Mouse (Mus musculus) hindbrain, embryonic 13.5 days (tissue): ENCODE measurements around the gene Pard3. TPM values are rescaled to one million over a fixed set of nuclear protein-coding genes. Genes with fewer than 3 reads are reported as not detected.
A peak's percentile ranks its signal among the peaks of the same experiment; 100 is the strongest.

Experiments used
- ATAC-seq: fragments of 200-750 bp; cut with Nextera tagmentation; 2 replicates; pipeline ENCODE4 v1.8.0; 2017; ENCODE audit warnings: moderate TSS enrichment; ENCODE audit not compliant: low FRiP score
- H3K27ac ChIP-seq: fragments of 300-500 bp; sonication (generic); 2 replicates; pipeline ENCODE4 v1.5.1; 2015; ENCODE audit warnings: inconsistent platforms, mild to moderate bottlenecking, moderate library complexity
- H3K27me3 ChIP-seq: fragments of 300-500 bp; sonication (generic); 2 replicates; pipeline ENCODE4 v1.6.1; 2015; ENCODE audit warnings: mild to moderate bottlenecking, inconsistent platforms
- H3K36me3 ChIP-seq: fragments of 300-500 bp; sonication (generic); 2 replicates; pipeline ENCODE4 v1.6.1; 2015; ENCODE audit warnings: mild to moderate bottlenecking, inconsistent platforms
- H3K4me1 ChIP-seq: fragments of 300-500 bp; sonication (generic); replicated peaks from 2 replicates; pipeline ENCODE4 v1.6.1; 2015; ENCODE audit warnings: inconsistent platforms
- H3K4me2 ChIP-seq: fragments of 300-500 bp; sonication (generic); 2 replicates; pipeline ENCODE4 v1.6.1; 2015; ENCODE audit warnings: inconsistent platforms, mild to moderate bottlenecking, moderate library complexity
- H3K4me3 ChIP-seq: fragments of 300-500 bp; sonication (generic); 2 replicates; pipeline ENCODE4 v1.5.1; 2015; ENCODE audit warnings: mild to moderate bottlenecking, inconsistent platforms
- H3K9ac ChIP-seq: fragments of 300-500 bp; sonication (generic); 2 replicates; pipeline ENCODE4 v1.6.1; 2015; ENCODE audit warnings: mild to moderate bottlenecking, inconsistent platforms
- H3K9me3 ChIP-seq: fragments of 300-500 bp; sonication (generic); 2 replicates; pipeline ENCODE4 v1.6.1; 2016; ENCODE audit warnings: inconsistent platforms
- WGBS: fragments of 180-500 bp; shearing (Covaris S2); methylation state at CpG from one replicate; pipeline ENCODE4 v1.1.7; 2015; 5-methylcytosine and 5-hydroxymethylcytosine counted together
- polyA plus RNA-seq: library from polyadenylated mRNA; unstranded; fragments of >200 nt; fragmentation: Nextera tagmentation; extraction: Ambion mirVana; gene quantifications from 2 replicates; pipeline ENCODE4 v1.2.1, GENCODE M21; 2015

Pard3 gene
- polyA plus RNA-seq, 1 experiment from 2014 or later, result 22.5 TPM

DNA sequence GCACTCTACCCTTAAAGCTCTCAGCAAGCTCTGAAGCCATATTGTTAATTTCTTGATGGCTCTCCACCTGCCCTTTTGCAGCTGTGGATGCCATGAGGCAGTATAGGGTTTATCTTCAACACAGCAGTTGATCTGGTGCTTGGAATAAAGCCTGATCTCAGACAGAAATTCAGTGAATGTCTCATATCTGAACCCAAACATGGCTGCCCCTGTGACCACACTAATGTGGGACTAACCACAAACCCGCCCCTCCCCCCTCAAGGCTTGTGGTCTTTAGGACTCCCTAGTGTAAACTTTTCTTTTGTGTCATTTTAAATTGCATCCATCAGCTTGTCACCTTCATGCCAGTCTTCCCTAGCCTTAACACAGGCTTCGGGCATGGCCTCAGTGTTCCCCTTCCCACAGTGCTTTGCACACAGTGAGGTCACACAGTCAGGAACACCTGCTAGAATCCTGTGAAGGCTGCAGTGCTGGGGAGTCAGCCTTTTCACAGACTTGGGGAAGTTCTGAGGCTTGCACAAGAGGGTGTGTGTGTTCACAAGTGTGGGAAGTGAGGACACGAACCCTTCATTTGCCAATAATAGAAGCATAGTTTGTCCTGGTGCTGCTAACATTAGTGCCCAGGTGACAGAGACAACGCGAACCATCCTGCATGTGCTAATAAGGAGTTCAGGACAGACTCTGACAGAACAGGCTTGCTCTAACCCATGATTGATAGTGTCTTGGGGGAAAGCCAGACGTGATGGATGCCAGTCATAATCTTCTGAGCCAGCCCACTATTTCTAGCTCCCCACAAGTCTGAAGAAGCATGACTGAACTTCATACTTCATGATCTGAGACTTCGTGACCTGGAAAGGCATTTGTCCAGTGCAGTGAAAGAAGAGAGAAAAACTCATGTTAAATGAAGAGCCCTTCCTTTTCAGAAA is 451.4 kb downstream of the Pard3 start:
- no peak overlapping the region for H3K4me2 ChIP-seq
- WGBS, result 77% methylated on average over 7 of the region's 7 CpGs
- no peaks in the 10 kb centered on the region for H3K27me3 ChIP-seq
- H3K4me1 ChIP-seq, result peaks cover 18% of the 10 kb centered on the region; the same call in 1 of the 2 replicates
- H3K9ac ChIP-seq, result no peak overlapping the region
- H3K36me3 ChIP-seq, result no peaks in the 10 kb centered on the region
- ATAC-seq, result no peak
- no peak overlapping the region for H3K27ac ChIP-seq
- no peak overlapping the region for H3K4me3 ChIP-seq
- no peaks in the 10 kb centered on the region for H3K9me3 ChIP-seq

DNA sequence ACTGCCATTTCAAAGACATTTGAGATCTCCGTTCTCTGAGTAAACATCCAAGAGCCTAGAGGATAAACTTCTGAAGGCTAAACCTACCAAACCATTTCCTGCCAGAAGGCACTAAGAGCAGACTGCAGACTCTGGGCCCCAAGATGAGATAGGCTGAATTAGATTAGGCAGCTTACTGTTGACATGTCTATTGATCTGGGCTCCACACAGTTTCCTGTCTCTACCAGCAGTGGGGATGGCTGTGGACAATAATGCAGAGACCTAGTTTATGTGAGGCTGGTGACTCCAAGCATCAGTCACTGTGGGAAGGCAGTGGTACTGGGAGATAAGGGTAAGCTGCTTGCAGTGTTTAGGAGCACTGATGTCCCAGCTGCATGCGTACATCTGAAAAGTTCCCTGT is 452.4 kb downstream of the Pard3 start:
- 84% methylated on average over 2 of the region's 2 CpGs for WGBS

DNA sequence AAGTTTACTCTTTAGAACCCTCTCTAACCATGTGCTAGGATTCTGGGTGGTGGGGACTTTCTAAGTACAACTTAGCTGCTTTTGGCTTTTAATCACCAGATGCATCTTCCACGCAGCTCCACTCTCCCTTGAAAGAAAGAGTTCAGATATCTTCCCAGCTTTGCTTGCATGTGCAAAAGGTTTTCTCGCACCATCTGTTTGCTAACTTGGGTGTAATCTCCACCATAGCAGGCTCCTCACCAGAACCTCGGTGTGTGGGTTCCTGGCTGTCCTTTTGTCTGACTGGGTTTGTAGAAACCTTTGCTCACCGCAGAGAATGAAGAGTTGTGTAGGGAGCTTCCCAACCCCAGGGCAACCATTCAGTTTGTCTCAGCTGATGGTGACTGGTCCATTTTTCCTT is 462.0 kb downstream of the Pard3 start:
- 86% methylated on average over 4 of the region's 4 CpGs for WGBS
- Histone ChIP-seq H3K4me3 (no peak overlapping the region), H3K9ac (no peak overlapping the region), H3K4me1 (no peaks in the 10 kb centered on the region), H3K27me3 (no peaks in the 10 kb centered on the region), H3K4me2 (no peak overlapping the region), H3K9me3 (no peaks in the 10 kb centered on the region), H3K36me3 (no peaks in the 10 kb centered on the region), H3K27ac (no peak overlapping the region)
- no peak for ATAC-seq

More for the DNA sequence above, 452.4 kb downstream of the Pard3 start:
- Histone ChIP-seq H3K27ac (no peak overlapping the region), H3K9ac (no peak overlapping the region), H3K36me3 (no peaks in the 10 kb centered on the region), H3K9me3 (no peaks in the 10 kb centered on the region), H3K4me1 (peaks cover 18% of the 10 kb centered on the region; the same call in 1 of the 2 replicates), H3K4me3 (no peak overlapping the region), H3K27me3 (no peaks in the 10 kb centered on the region), H3K4me2 (no peak overlapping the region)
- ATAC-seq, result no peak

DNA sequence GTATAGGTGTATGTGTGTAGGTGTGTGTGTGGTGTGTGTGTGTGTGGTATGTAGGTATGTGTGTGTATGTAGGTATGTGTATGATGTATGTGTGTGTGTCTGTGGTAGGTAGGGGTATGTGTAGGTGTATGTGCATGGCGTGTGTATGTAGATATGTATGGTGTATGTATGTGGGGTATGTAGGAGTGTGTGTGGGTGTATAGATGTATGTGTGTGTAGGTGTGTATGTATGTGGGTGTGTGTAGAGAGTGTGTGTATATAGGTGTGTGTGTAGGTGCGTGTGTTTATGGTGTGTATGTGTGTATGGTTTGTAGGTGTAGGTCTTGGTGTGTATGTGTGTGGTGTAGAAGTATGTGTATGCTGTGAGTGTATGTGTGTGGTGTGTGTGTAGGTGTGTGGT is 464.6 kb downstream of the Pard3 start:
- Histone ChIP-seq H3K4me2 (no peak overlapping the region), H3K4me3 (no peak overlapping the region), H3K9ac (no peak overlapping the region), H3K9me3 (no peaks in the 10 kb centered on the region), H3K36me3 (no peaks in the 10 kb centered on the region), H3K4me1 (no peaks in the 10 kb centered on the region), H3K27me3 (no peaks in the 10 kb centered on the region), H3K27ac (no peak overlapping the region)
- 95% methylated on average over 2 of the region's 2 CpGs for WGBS
- ATAC-seq, result no peak

DNA sequence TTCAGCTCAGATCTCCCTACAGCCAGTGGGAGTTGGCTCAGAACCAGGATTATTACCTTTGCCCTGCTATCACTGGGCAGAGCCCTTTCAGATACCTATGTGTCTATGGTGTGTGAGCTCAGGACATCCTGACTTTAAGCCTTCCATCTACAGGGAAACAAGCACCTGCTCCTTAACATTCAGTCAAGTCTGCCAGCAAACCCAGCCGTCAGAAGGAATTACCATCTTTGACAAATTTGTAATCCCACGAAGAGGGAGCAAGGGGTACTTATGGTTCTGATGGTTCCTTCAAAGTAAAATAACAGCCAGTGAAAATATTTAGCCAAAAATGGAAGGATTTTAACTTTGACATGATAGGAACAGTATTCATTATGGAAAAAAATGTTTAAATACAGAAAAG is 466.1 kb downstream of the Pard3 start:
- H3K36me3 ChIP-seq, result no peaks in the 10 kb centered on the region
- H3K9me3 ChIP-seq, result no peaks in the 10 kb centered on the region
- H3K27ac ChIP-seq, result no peak overlapping the region
- peaks cover 5% of the 10 kb centered on the region for H3K4me1 ChIP-seq
- H3K4me3 ChIP-seq, result no peak overlapping the region
- H3K4me2 ChIP-seq, result no peak overlapping the region
- H3K9ac ChIP-seq, result no peak overlapping the region
- ATAC-seq, result no peak
- no peaks in the 10 kb centered on the region for H3K27me3 ChIP-seq
- WGBS, result 94% methylated on average over 2 of the region's 2 CpGs

DNA sequence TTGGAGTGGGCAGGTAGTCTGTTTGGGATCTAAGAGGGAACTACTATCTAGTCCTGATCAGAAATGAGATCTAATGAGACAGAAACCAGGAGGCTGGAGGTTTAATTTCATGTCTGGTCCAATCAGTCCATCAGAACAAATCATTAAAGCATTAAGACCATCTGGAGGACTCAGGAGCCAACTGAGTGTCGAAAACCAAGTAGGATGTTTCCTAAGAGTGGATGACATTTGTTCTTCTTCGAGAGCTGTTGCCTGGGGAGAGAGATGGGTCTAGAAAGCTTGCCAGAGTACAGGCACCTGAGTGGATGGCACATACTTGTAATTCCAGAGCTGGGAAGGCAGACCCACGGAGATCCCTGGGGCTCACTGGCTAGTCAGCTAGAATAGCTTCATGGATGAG is 468.2 kb downstream of the Pard3 start:
- Histone ChIP-seq H3K4me3 (no peak overlapping the region), H3K27me3 (no peaks in the 10 kb centered on the region), H3K9ac (no peak overlapping the region), H3K4me1 (peaks cover 14% of the 10 kb centered on the region), H3K36me3 (no peaks in the 10 kb centered on the region), H3K27ac (no peak overlapping the region), H3K4me2 (no peak overlapping the region), H3K9me3 (no peaks in the 10 kb centered on the region)
- 82% methylated on average over 3 of the region's 3 CpGs for WGBS
- no peak for ATAC-seq

DNA sequence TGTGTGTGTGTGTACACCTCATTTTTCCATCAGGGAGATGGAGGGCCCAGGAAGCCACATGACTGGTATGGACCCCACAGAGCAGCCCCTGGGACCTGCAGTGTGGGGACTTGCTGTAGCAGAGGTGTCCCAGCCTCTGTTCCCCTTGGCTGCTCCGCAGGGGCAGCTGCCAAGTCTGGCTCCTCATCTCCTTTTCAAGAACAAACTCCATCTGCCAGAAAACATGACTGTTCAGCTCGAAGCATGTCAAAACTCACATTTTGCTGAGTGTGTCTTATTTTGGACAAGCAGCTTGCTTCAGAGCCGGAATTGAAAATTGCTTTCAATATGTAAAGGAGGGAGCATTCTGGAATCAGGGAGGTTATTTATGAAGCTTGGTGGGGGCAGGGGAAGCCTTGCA is 471.1 kb downstream of the Pard3 start:
- ATAC-seq, result no peak
- H3K4me2 ChIP-seq, result no peak overlapping the region

DNA sequence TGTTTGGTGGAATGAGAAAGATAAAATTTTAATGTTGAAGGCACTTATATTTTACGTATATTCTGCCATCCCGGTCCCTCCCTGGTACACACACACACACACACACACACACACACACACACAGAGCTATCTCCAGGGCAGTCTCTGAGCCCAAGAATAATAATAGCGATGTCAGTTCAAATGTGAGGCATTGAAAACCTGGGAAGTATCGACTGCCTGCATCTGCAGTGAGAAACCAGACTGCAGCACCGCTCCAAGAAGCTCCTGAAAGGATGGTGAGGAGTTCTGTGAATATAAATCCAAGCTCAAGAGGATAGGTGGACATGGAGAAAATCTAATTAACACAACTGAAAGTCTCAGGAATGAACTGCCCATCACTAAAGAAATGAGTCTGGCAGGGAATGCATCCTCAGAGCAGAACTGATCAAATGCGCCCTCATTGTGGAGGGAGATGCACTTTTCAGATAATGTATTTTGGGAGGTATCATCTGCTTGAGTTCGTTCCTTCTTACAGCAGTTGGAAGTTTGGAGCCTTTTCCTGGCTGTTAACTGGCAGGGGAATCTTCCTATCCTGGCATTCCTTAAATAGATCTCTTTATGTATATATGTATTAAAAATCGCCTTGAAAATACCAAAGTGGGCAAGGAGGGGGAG is 471.6 kb downstream of the Pard3 start:
- H3K36me3 ChIP-seq, result no peaks in the 10 kb centered on the region
- no peak overlapping the region for H3K4me3 ChIP-seq
- H3K4me2 ChIP-seq, result no peak overlapping the region
- H3K27ac ChIP-seq, result peak overlapping the region; percentile 70
- ATAC-seq, result no peak
- 69% methylated on average over 8 of the region's 8 CpGs for WGBS
- H3K9ac ChIP-seq, result no peak overlapping the region
- H3K4me1 ChIP-seq, result peaks cover 14% of the 10 kb centered on the region
- no peaks in the 10 kb centered on the region for H3K27me3 ChIP-seq
- no peaks in the 10 kb centered on the region for H3K9me3 ChIP-seq

More for the DNA sequence above, 471.1 kb downstream of the Pard3 start:
- H3K9ac ChIP-seq, result peak overlapping the region; percentile 43; the same call in 1 of the 2 replicates
- peaks cover 14% of the 10 kb centered on the region for H3K4me1 ChIP-seq
- no peak overlapping the region for H3K4me3 ChIP-seq
- 59% methylated on average over 3 of the region's 3 CpGs for WGBS
- H3K36me3 ChIP-seq, result no peaks in the 10 kb centered on the region
- H3K27me3 ChIP-seq, result no peaks in the 10 kb centered on the region
- H3K27ac ChIP-seq, result peak overlapping the region; percentile 70
- H3K9me3 ChIP-seq, result no peaks in the 10 kb centered on the region

DNA sequence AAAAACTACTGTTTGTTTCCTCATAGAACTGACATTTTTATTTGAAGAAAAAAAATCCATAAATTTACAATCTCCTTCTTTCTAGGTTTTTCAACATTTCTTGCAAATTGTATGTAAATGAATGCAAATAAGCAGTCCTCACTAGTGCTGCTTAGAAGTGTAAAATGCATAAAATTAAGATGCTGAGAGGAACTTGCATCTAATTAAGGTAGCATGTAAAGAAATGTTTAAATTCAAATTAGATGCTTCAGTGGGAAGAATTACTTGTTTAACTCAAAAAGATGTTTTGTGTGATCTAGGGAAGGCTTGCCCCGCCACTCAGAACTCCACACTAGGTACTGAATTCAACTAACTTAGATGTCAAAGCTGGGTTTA is 472.1 kb downstream of the Pard3 start:
- no peak for ATAC-seq
- Histone ChIP-seq H3K9me3 (no peaks in the 10 kb centered on the region), H3K9ac (no peak overlapping the region), H3K4me1 (peaks cover 14% of the 10 kb centered on the region), H3K4me3 (no peak overlapping the region), H3K27me3 (no peaks in the 10 kb centered on the region), H3K36me3 (no peaks in the 10 kb centered on the region), H3K4me2 (no peak overlapping the region), H3K27ac (no peak overlapping the region)
- WGBS, result 52% methylated on average over 1 of the region's 1 CpGs

DNA sequence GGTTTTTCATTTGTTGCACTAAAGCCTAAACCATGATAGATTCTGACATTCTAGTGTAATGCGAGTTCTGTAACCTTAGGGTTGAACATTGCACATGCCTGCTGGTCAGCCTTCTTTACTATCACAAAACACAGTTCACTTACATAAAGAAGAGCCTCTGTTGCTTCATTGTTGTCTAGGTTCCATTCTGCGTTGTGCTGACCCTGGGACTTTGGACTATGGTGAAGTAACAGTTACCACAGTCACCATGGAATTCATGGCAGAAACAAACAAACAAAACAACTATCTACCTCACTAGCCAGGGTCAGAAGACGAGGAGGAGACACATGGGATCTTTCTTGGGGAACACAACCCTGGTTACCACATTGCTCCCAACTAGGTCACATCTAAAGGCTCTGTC is 476.1 kb downstream of the Pard3 start:
- H3K27me3 ChIP-seq, result no peaks in the 10 kb centered on the region
- H3K4me2 ChIP-seq, result no peak overlapping the region
- H3K9ac ChIP-seq, result no peak overlapping the region
- no peaks in the 10 kb centered on the region for H3K9me3 ChIP-seq
- H3K4me3 ChIP-seq, result no peak overlapping the region
- no peaks in the 10 kb centered on the region for H3K36me3 ChIP-seq
- ATAC-seq, result no peak
- no peak overlapping the region for H3K27ac ChIP-seq
- 91% methylated on average over 3 of the region's 3 CpGs for WGBS
- peaks cover 22% of the 10 kb centered on the region for H3K4me1 ChIP-seq

DNA sequence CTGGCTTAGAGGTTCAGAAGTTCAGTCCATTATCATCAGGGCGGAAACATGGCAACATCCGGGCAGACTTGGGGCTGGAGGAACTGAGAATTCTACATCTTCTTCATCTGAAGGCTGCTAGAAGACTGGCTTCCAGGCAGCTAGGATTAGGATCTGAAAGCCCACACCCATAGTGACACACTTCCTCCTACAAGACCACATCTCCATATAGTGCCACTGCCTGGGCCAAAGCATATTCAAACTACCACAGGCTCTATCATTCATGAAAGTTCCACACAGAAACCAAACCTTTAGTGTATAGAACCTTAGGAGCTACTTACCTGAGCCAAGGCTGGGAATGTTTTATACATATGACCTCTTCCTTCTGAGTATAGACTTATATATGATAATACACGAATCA is 476.6 kb downstream of the Pard3 start:
- no peak overlapping the region for H3K27ac ChIP-seq
- H3K4me2 ChIP-seq, result no peak overlapping the region
- peaks cover 18% of the 10 kb centered on the region for H3K4me1 ChIP-seq
- no peak for ATAC-seq
- H3K27me3 ChIP-seq, result no peaks in the 10 kb centered on the region
- no peak overlapping the region for H3K4me3 ChIP-seq
- H3K9ac ChIP-seq, result no peak overlapping the region
- no peaks in the 10 kb centered on the region for H3K36me3 ChIP-seq
- 97% methylated on average over 3 of the region's 3 CpGs for WGBS
- H3K9me3 ChIP-seq, result no peaks in the 10 kb centered on the region

DNA sequence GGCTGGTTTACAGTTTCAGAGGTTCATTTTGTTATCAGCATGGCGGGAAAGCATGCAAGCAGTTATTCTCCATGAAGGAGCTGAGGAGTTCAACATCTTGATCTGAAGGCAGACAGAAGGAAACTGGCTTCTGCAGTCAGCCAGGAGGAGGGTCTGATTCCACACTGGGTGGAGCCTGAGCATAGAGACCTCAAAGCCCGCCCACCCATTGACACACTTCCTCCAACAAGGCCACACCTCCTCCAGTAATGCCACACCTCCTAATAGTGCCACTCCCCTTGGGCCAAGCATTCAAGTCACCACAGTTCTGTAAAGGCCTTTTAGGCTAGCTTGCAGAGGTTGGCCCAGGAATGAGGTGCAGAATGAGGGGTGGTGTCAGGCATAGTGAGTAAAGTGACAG is 478.5 kb downstream of the Pard3 start:
- H3K4me3 ChIP-seq, result no peak overlapping the region
- WGBS, result 94% methylated on average over 2 of the region's 2 CpGs
- no peak for ATAC-seq
- H3K4me1 ChIP-seq, result peaks cover 14% of the 10 kb centered on the region
- H3K9me3 ChIP-seq, result no peaks in the 10 kb centered on the region
- H3K4me2 ChIP-seq, result no peak overlapping the region
- H3K36me3 ChIP-seq, result no peaks in the 10 kb centered on the region
- no peak overlapping the region for H3K9ac ChIP-seq
- no peak overlapping the region for H3K27ac ChIP-seq
- H3K27me3 ChIP-seq, result no peaks in the 10 kb centered on the region

DNA sequence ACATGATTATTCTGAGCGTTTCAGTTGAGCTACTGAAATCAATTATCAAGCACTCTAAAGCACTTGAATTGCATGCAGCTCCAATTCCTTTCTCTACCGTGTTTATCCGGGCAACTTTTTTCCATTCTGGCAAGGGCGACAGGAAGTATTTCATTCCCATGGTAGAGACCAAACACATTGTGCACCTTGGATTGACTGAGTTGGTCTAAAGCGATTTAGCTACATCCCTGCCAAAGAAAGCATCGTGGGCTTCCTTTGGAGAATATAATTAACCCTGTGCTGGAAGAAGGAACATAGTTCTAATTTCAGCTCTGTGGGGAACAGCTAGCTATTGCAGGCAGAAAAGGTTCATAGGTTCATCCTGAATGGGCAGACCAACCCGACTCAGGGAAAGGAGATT is 480.0 kb downstream of the Pard3 start:
- Histone ChIP-seq H3K27ac (peak overlapping the region; percentile 30; the same call in 1 of the 2 replicates), H3K9me3 (no peaks in the 10 kb centered on the region), H3K4me3 (no peak overlapping the region), H3K27me3 (no peaks in the 10 kb centered on the region), H3K9ac (no peak overlapping the region), H3K4me1 (peaks cover 14% of the 10 kb centered on the region), H3K36me3 (no peaks in the 10 kb centered on the region), H3K4me2 (no peak overlapping the region)
- no peak for ATAC-seq
- WGBS, result 63% methylated on average over 7 of the region's 7 CpGs
